Mouse (Mus musculus) spleen, adult 2 months (tissue): ENCODE results near the gene Selenom.

ENCODE experiments used
- CTCF ChIP-seq: fragments of 200-500 bp; IDR thresholded peaks from 2 replicates; pipeline ENCODE4 v1.5.1; 2011; ENCODE audit warnings: mild to moderate bottlenecking, inconsistent platforms; ENCODE audit not compliant: insufficient read depth, insufficient read length, insufficient replicate concordance; ENCODE audit errors: extremely low read depth
- POLR2A ChIP-seq: fragments of 200-500 bp; IDR thresholded peaks from 2 replicates; pipeline ENCODE4 v1.6.1; 2011; ENCODE audit warnings: low read depth, low read length, inconsistent platforms

DNA sequence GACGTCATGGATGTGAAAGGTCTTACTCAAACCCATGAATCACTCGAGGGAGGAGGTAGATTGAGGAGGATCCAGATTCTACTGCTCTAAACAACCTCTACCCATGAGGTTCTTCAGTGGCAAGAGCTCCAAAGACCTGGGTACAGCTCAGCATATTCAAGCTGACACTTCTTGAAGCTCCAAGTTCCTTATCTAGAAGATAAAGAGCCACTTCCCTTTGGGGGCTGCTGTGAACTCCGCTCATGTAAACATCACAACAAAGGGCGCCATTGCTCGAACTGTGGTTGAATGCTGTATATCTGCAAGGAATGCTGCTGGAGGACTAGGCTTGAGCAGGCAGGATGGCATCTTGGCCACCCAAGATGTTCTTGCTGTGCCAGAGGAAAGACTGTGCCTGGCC, 25.4 kb upstream of the Selenom start:
- TF ChIP-seq CTCF = no peak
- TF ChIP-seq POLR2A = no peak
